10 mouse cellular contexts compared by ENCODE assay signal in genomic region chr6:143035261-143035660, GRCm38 (mm10).
DNase-seq lines count a peak whose midpoint lies in the region; ATAC-seq lines count a peak whose summit lies in the region.
"Had no signal": no experiment of that assay in that cellular context is flagged by ENCODE, and none has a peak within 500 bp of the region (broad histone marks: within the 10 kb centered on the region; RNA-seq: fewer than 3 reads in every experiment).

No protein-coding gene starts in this region.

- no peak overlapping the region for H3K27ac ChIP-seq in forebrain, embryonic 14.5 days (ENCODE audit: low read depth, low read length)
- H3K27ac ChIP-seq in forebrain, embryonic 10.5 days, result no peak overlapping the region
- H3K27ac ChIP-seq in liver, embryonic 12.5 days, result no peak overlapping the region
- H3K27ac ChIP-seq in liver, embryonic 11.5 days (ENCODE audit: low read depth, low read length), result no peak overlapping the region
- no peak overlapping the region for H3K27ac ChIP-seq in kidney, embryonic 15.5 days
- H3K27ac ChIP-seq: heart, embryonic 13.5 days; midbrain, embryonic 12.5 days had no signal

- H3K9me3 ChIP-seq in forebrain, embryonic 14.5 days (replicated peaks; ENCODE audit: control insufficient read depth, low read length), result no peaks in the 10 kb centered on the region
- H3K9me3 ChIP-seq in forebrain, embryonic 10.5 days, result no peaks in the 10 kb centered on the region
- no peaks in the 10 kb centered on the region for H3K9me3 ChIP-seq in liver, embryonic 12.5 days (replicated peaks)
- H3K9me3 ChIP-seq in liver, embryonic 11.5 days (ENCODE audit: control insufficient read depth, low read length), result no peaks in the 10 kb centered on the region
- H3K9me3 ChIP-seq in kidney, embryonic 15.5 days (replicated peaks), result no peaks in the 10 kb centered on the region
- H3K9me3 ChIP-seq: heart, embryonic 13.5 days; midbrain, embryonic 12.5 days had no signal

- no peaks in the 10 kb centered on the region for H3K4me1 ChIP-seq in forebrain, embryonic 14.5 days (ENCODE audit: control insufficient read depth, insufficient read depth, low read length)
- H3K4me1 ChIP-seq in forebrain, embryonic 10.5 days, result no peaks in the 10 kb centered on the region
- no peaks in the 10 kb centered on the region for H3K4me1 ChIP-seq in liver, embryonic 12.5 days
- no peaks in the 10 kb centered on the region for H3K4me1 ChIP-seq in liver, embryonic 11.5 days (replicated peaks; ENCODE audit: control insufficient read depth, insufficient read depth, low read length)
- H3K4me1 ChIP-seq in kidney, embryonic 15.5 days, result no peaks in the 10 kb centered on the region
- H3K4me1 ChIP-seq: heart, embryonic 13.5 days; midbrain, embryonic 12.5 days had no signal

- no peak for ATAC-seq in forebrain, embryonic 14.5 days
- peak; percentile 51; the same call in 1 of the 2 replicates for ATAC-seq in liver, embryonic 12.5 days
- no peak; the same call in 1 of the 2 replicates for ATAC-seq in liver, embryonic 11.5 days (replicated peaks; ENCODE audit: low FRiP score)
- ATAC-seq in common myeloid progenitor, adult 5-6 weeks (replicated peaks; ENCODE audit: low read depth, poor library complexity, severe bottlenecking), result peak; percentile 62; the same call in 1 of the 2 replicates
- no peak for ATAC-seq in kidney, embryonic 15.5 days (replicated peaks; ENCODE audit: low FRiP score)

- peaks cover 80% of the 10 kb centered on the region for H3K36me3 ChIP-seq in forebrain, embryonic 14.5 days (ENCODE audit: control insufficient read depth, insufficient read depth, low read length)
- H3K36me3 ChIP-seq in forebrain, embryonic 10.5 days (replicated peaks), result peaks cover 93% of the 10 kb centered on the region
- H3K36me3 ChIP-seq in liver, embryonic 12.5 days, result peaks cover 91% of the 10 kb centered on the region
- peaks cover 17% of the 10 kb centered on the region for H3K36me3 ChIP-seq in liver, embryonic 11.5 days (ENCODE audit: control insufficient read depth, insufficient read depth, low read length)
- H3K36me3 ChIP-seq in kidney, embryonic 15.5 days, result peaks cover 88% of the 10 kb centered on the region

- peak; percentile 36 for DNase-seq in forebrain, embryonic 14.5 days (ENCODE audit: low spot score)
- DNase-seq in forebrain, embryonic 10.5 days (ENCODE audit: extremely low spot score, low spot score), result no peak
- DNase-seq in liver, embryonic 11.5 days (ENCODE audit: low spot score), result no peak
- DNase-seq in thymus, adult 18-20 months, result peak; percentile 42 to 74
- DNase-seq in urinary bladder, postnatal 25 days (ENCODE audit: low spot score), result no peak

- WGBS in forebrain, embryonic 14.5 days, result 62% methylated on average over 4 of the region's 4 CpGs
- 76% methylated on average over 4 of the region's 4 CpGs for WGBS in forebrain, embryonic 10.5 days
- 55% methylated on average over 4 of the region's 4 CpGs for WGBS in liver, embryonic 12.5 days (ENCODE audit: insufficient replicate concordance)
- 61% methylated on average over 4 of the region's 4 CpGs for WGBS in liver, embryonic 11.5 days
- 64% methylated on average over 4 of the region's 4 CpGs for WGBS in kidney, embryonic 15.5 days

- H3K27me3 ChIP-seq in forebrain, embryonic 14.5 days (replicated peaks; ENCODE audit: control insufficient read depth, insufficient read depth, low read length), result no peaks in the 10 kb centered on the region
- H3K27me3 ChIP-seq in forebrain, embryonic 10.5 days (ENCODE audit: poor library complexity, severe bottlenecking), result no peaks in the 10 kb centered on the region
- no peaks in the 10 kb centered on the region for H3K27me3 ChIP-seq in liver, embryonic 12.5 days (replicated peaks)
- no peaks in the 10 kb centered on the region for H3K27me3 ChIP-seq in liver, embryonic 11.5 days (replicated peaks; ENCODE audit: control insufficient read depth, insufficient read depth, low read length)
- no peaks in the 10 kb centered on the region for H3K27me3 ChIP-seq in kidney, embryonic 15.5 days
- H3K27me3 ChIP-seq: heart, embryonic 13.5 days; midbrain, embryonic 12.5 days had no signal

- H3K9ac ChIP-seq in forebrain, embryonic 14.5 days (ENCODE audit: low read length), result no peak overlapping the region
- no peak overlapping the region for H3K9ac ChIP-seq in liver, embryonic 12.5 days
- no peak overlapping the region for H3K9ac ChIP-seq in liver, embryonic 11.5 days (ENCODE audit: low read depth, low read length)
- no peak overlapping the region for H3K9ac ChIP-seq in kidney, embryonic 15.5 days
- H3K9ac ChIP-seq: heart, embryonic 13.5 days; midbrain, embryonic 12.5 days had no signal

- H3K4me3 ChIP-seq in forebrain, embryonic 14.5 days (ENCODE audit: low read depth, low read length), result no peak overlapping the region
- H3K4me3 ChIP-seq in forebrain, embryonic 10.5 days, result no peak overlapping the region
- H3K4me3 ChIP-seq in liver, embryonic 12.5 days, result no peak overlapping the region
- H3K4me3 ChIP-seq in liver, embryonic 11.5 days (ENCODE audit: low read depth, low read length), result no peak overlapping the region
- H3K4me3 ChIP-seq in kidney, embryonic 15.5 days (replicated peaks), result no peak overlapping the region
- H3K4me3 ChIP-seq: heart, embryonic 13.5 days; midbrain, embryonic 12.5 days had no signal

- H3K4me2 ChIP-seq in forebrain, embryonic 14.5 days (ENCODE audit: low read length), result no peak overlapping the region
- no peak overlapping the region for H3K4me2 ChIP-seq in liver, embryonic 12.5 days
- no peak overlapping the region for H3K4me2 ChIP-seq in liver, embryonic 11.5 days
- no peak overlapping the region for H3K4me2 ChIP-seq in kidney, embryonic 15.5 days
- H3K4me2 ChIP-seq: heart, embryonic 13.5 days; midbrain, embryonic 12.5 days had no signal

Comparison
In these comparisons a context has a peak if more than half of its experiments do, and no peak if none do; other contexts are left out.
1. ATAC-seq: peak in liver, embryonic 12.5 days (single experiment) and common myeloid progenitor, adult 5-6 weeks (single experiment); none in forebrain, embryonic 14.5 days (single experiment), liver, embryonic 11.5 days (single experiment) and kidney, embryonic 15.5 days (single experiment).
2. DNase-seq: peak in forebrain, embryonic 14.5 days (single experiment) and thymus, adult 18-20 months (2 of 2); none in forebrain, embryonic 10.5 days (single experiment), liver, embryonic 11.5 days (single experiment) and urinary bladder, postnatal 25 days (single experiment).